Mouse (Mus musculus) kidney, adult 9 months (tissue): Measurements from ENCODE around the gene Dapk1.

Experiments
- DNase-seq: peaks from one replicate; pipeline ENCODE4 v3.0.0; 2022

The Dapk1 gene

GRCm38 (mm10) chr13:60618287-60618686 lies 16.5 kb downstream of the Dapk1 start:
- DNase-seq = no peak

- no peak for DNase-seq
Measured at GRCm38 (mm10) chr13:60619723-60620122, 18.0 kb downstream of the Dapk1 start.

GRCm38 (mm10) chr13:60621411-60621965 lies 19.7 kb downstream of the Dapk1 start:
- DNase-seq = peak; percentile 34

- DNase-seq = no peak
Measured at GRCm38 (mm10) chr13:60625581-60625980, 23.8 kb downstream of the Dapk1 start.

- DNase-seq = no peak
Measured at GRCm38 (mm10) chr13:60627843-60628656, 26.3 kb downstream of the Dapk1 start.

- no peak for DNase-seq
Measured at GRCm38 (mm10) chr13:60628657-60628950, 26.9 kb downstream of the Dapk1 start.

GRCm38 (mm10) chr13:60629419-60629818 lies 27.7 kb downstream of the Dapk1 start:
- DNase-seq = no peak

- no peak for DNase-seq
Measured at GRCm38 (mm10) chr13:60633945-60634344, 32.2 kb downstream of the Dapk1 start.

GRCm38 (mm10) chr13:60635636-60636035 lies 33.9 kb downstream of the Dapk1 start:
- peak; percentile 47 for DNase-seq

GRCm38 (mm10) chr13:60639482-60640055 lies 37.8 kb downstream of the Dapk1 start:
- no peak for DNase-seq

- DNase-seq = no peak
Measured at GRCm38 (mm10) chr13:60640420-60640819, 38.7 kb downstream of the Dapk1 start.

- DNase-seq = no peak
Measured at GRCm38 (mm10) chr13:60644457-60644889, 42.7 kb downstream of the Dapk1 start.

GRCm38 (mm10) chr13:60646791-60647190 lies 45.0 kb downstream of the Dapk1 start:
- no peak for DNase-seq

- no peak for DNase-seq
Measured at GRCm38 (mm10) chr13:60648350-60648749, 46.6 kb downstream of the Dapk1 start.

GRCm38 (mm10) chr13:60650000-60650399 lies 48.3 kb downstream of the Dapk1 start:
- DNase-seq = no peak

- DNase-seq = no peak
Measured at GRCm38 (mm10) chr13:60654017-60654565, 52.3 kb downstream of the Dapk1 start.

- no peak for DNase-seq
Measured at GRCm38 (mm10) chr13:60655246-60655645, 53.5 kb downstream of the Dapk1 start.

- no peak for DNase-seq
Measured at GRCm38 (mm10) chr13:60659600-60659999, 57.9 kb downstream of the Dapk1 start.

- DNase-seq = no peak
Measured at GRCm38 (mm10) chr13:60660056-60660455, 58.3 kb downstream of the Dapk1 start.

- DNase-seq = peak; percentile 82
Measured at GRCm38 (mm10) chr13:60660711-60661261, 59.0 kb downstream of the Dapk1 start.

GRCm38 (mm10) chr13:60662493-60663177 lies 60.9 kb downstream of the Dapk1 start:
- peak; percentile 63 for DNase-seq

GRCm38 (mm10) chr13:60664058-60664457 lies 62.3 kb downstream of the Dapk1 start:
- DNase-seq = peak; percentile 75

GRCm38 (mm10) chr13:60664816-60665215 lies 63.1 kb downstream of the Dapk1 start:
- no peak for DNase-seq
